Mouse (Mus musculus) cortical plate, adult 2 months (tissue): ENCODE results near the gene Slc39a1.

Experiments
- CTCF ChIP-seq: fragments of 200-500 bp; IDR thresholded peaks from 2 replicates; pipeline ENCODE4 v1.5.1; 2011; ENCODE audit warnings: mild to moderate bottlenecking, control low read depth, low read length; ENCODE audit not compliant: insufficient read depth; ENCODE audit errors: extremely low read depth
- POLR2A ChIP-seq: fragments of 200-500 bp; IDR thresholded peaks from 2 replicates; pipeline ENCODE4 v1.6.1; 2011; ENCODE audit warnings: mild to moderate bottlenecking, low read length, control low read depth; ENCODE audit not compliant: insufficient read depth; ENCODE audit errors: extremely low read depth

GRCm38 (mm10) chr3:90247630-90247959 is 377 bp upstream of the Slc39a1 start:
- TF ChIP-seq CTCF, result no peak
- TF ChIP-seq POLR2A, result no peak
